In genomic region chr11:90423896-90424295, GRCm38 (mm10) we compare ENCODE assay signal across 20 mouse cellular contexts. TPM values are rescaled to one million over a fixed set of nuclear protein-coding genes. Genes with fewer than 3 reads are reported as not detected.
DNase-seq lines count a peak whose midpoint lies in the region; ATAC-seq and TF ChIP-seq lines count a peak whose summit lies in the region.
"Had no signal": no experiment of that assay in that cellular context is flagged by ENCODE, and none has a peak within 500 bp of the region (broad histone marks: within the 10 kb centered on the region; RNA-seq: fewer than 3 reads in every experiment).

No protein-coding gene starts in this region.

- 0 out of 2 replicates have a peak, but pooled peaks cover 6% of the 10 kb centered on the region for H3K27me3 ChIP-seq in hindbrain, postnatal 0 days (ENCODE audit: insufficient read depth, low read length)
- peaks cover 15% of the 10 kb centered on the region for H3K27me3 ChIP-seq in hindbrain, embryonic 10.5 days (ENCODE audit: insufficient read depth, poor library complexity, severe bottlenecking)
- peaks cover 6% of the 10 kb centered on the region; the same call in 1 of the 2 replicates for H3K27me3 ChIP-seq in embryonic facial prominence, embryonic 13.5 days
- no peaks in the 10 kb centered on the region for H3K27me3 ChIP-seq in limb, embryonic 11.5 days (ENCODE audit: control insufficient read depth, insufficient read depth, low read length)
- H3K27me3 ChIP-seq: CH12.LX had no signal

- no peak overlapping the region for H3K4me2 ChIP-seq in hindbrain, postnatal 0 days (ENCODE audit: low read depth, low read length)
- H3K4me2 ChIP-seq in embryonic facial prominence, embryonic 13.5 days, result peak overlapping the region; percentile 44
- peak overlapping the region; percentile 2; the same call in 1 of the 2 replicates for H3K4me2 ChIP-seq in limb, embryonic 11.5 days (ENCODE audit: low read depth, severe bottlenecking)
- H3K4me2 ChIP-seq: forebrain, embryonic 12.5 days; heart, embryonic 13.5 days; hindbrain, embryonic 12.5 days had no signal

- WGBS in hindbrain, postnatal 0 days, result 62% methylated on average over 3 of the region's 3 CpGs
- WGBS in hindbrain, embryonic 10.5 days, result 50% methylated on average over 3 of the region's 3 CpGs
- WGBS in embryonic facial prominence, embryonic 13.5 days, result 18% methylated on average over 3 of the region's 3 CpGs
- 50% methylated on average over 3 of the region's 3 CpGs for WGBS in limb, embryonic 11.5 days

- H3K27ac ChIP-seq in hindbrain, postnatal 0 days, result no peak overlapping the region
- no peak overlapping the region for H3K27ac ChIP-seq in hindbrain, embryonic 10.5 days
- peak overlapping the region; percentile 90 for H3K27ac ChIP-seq in embryonic facial prominence, embryonic 13.5 days
- H3K27ac ChIP-seq in limb, embryonic 11.5 days (replicated peaks; ENCODE audit: low read depth, low read length), result no peak overlapping the region
- H3K27ac ChIP-seq: forebrain, embryonic 12.5 days; heart, embryonic 13.5 days; hindbrain, embryonic 12.5 days had no signal

- no peaks in the 10 kb centered on the region for H3K36me3 ChIP-seq in hindbrain, postnatal 0 days (ENCODE audit: insufficient read depth, low read length)
- H3K36me3 ChIP-seq in hindbrain, embryonic 10.5 days, result no peaks in the 10 kb centered on the region
- no peaks in the 10 kb centered on the region for H3K36me3 ChIP-seq in embryonic facial prominence, embryonic 13.5 days
- no peaks in the 10 kb centered on the region for H3K36me3 ChIP-seq in limb, embryonic 11.5 days (ENCODE audit: control insufficient read depth, insufficient read depth, low read length)
- H3K36me3 ChIP-seq: forebrain, embryonic 12.5 days; heart, embryonic 13.5 days; hindbrain, embryonic 12.5 days had no signal

- DNase-seq in hindbrain, postnatal 0 days (ENCODE audit: low spot score), result no peak
- no peak for DNase-seq in hindbrain, embryonic 10.5 days (ENCODE audit: low spot score)
- DNase-seq in limb, embryonic 11.5 days (ENCODE audit: low spot score), result no peak
- DNase-seq in c-Kit-positive CD71-positive TER-119-positive erythroid progenitor cells, embryonic 14.5 days (ENCODE audit: low spot score), result no peak
- DNase-seq: adrenal gland, adult 8-10 months; adrenal gland, postnatal 36 days; cerebellum, adult 11 months; cerebellum, adult 8-10 months; cerebellum, postnatal 14 days; gastrocnemius, postnatal 14 days; heart, adult 11 months; heart, postnatal 36 days; kidney, adult 11 months had no signal

- H3K4me3 ChIP-seq in hindbrain, postnatal 0 days (ENCODE audit: low read length), result no peak overlapping the region
- no peak overlapping the region for H3K4me3 ChIP-seq in hindbrain, embryonic 10.5 days
- no peak overlapping the region for H3K4me3 ChIP-seq in embryonic facial prominence, embryonic 13.5 days
- H3K4me3 ChIP-seq in limb, embryonic 11.5 days (ENCODE audit: low read depth, low read length), result no peak overlapping the region
- H3K4me3 ChIP-seq: forebrain, embryonic 12.5 days; heart, embryonic 13.5 days; hindbrain, embryonic 12.5 days had no signal

- peaks cover 6% of the 10 kb centered on the region for H3K4me1 ChIP-seq in hindbrain, postnatal 0 days (ENCODE audit: insufficient read depth, low read length)
- peaks cover 12% of the 10 kb centered on the region for H3K4me1 ChIP-seq in hindbrain, embryonic 10.5 days (replicated peaks)
- peaks cover 29% of the 10 kb centered on the region for H3K4me1 ChIP-seq in embryonic facial prominence, embryonic 13.5 days
- H3K4me1 ChIP-seq in limb, embryonic 11.5 days (ENCODE audit: control insufficient read depth, insufficient read depth, low read length), result peaks cover 8% of the 10 kb centered on the region
- H3K4me1 ChIP-seq: forebrain, embryonic 12.5 days; heart, embryonic 13.5 days had no signal

- no peak overlapping the region for H3K9ac ChIP-seq in hindbrain, postnatal 0 days (replicated peaks; ENCODE audit: low read length)
- no peak overlapping the region for H3K9ac ChIP-seq in embryonic facial prominence, embryonic 13.5 days
- no peak overlapping the region for H3K9ac ChIP-seq in limb, embryonic 11.5 days (ENCODE audit: low read length)
- H3K9ac ChIP-seq: forebrain, embryonic 12.5 days; heart, embryonic 13.5 days; hindbrain, embryonic 12.5 days had no signal

- 0 out of 2 replicates have a peak, but pooled peaks have one; percentile 7 for ATAC-seq in hindbrain, postnatal 0 days
- peak; percentile 50 for ATAC-seq in embryonic facial prominence, embryonic 13.5 days (ENCODE audit: insufficient number of reproducible peaks, insufficient read depth, low FRiP score, low TSS enrichment, low read depth)
- ATAC-seq in limb, embryonic 11.5 days (ENCODE audit: insufficient number of reproducible peaks, low FRiP score, low TSS enrichment, low read depth), result no peak
- ATAC-seq in megakaryocyte, adult 5-6 weeks (ENCODE audit: poor library complexity, severe bottlenecking), result no peak
- ATAC-seq: forebrain, embryonic 16.5 days had no signal

- TF ChIP-seq CTCF in hindbrain, postnatal 0 days (IDR thresholded peaks at IDR 0.05; ENCODE audit: low read depth), result no peak

- no peaks in the 10 kb centered on the region for H3K9me3 ChIP-seq in hindbrain, postnatal 0 days (ENCODE audit: low read length)
- H3K9me3 ChIP-seq in hindbrain, embryonic 10.5 days, result no peaks in the 10 kb centered on the region
- no peaks in the 10 kb centered on the region for H3K9me3 ChIP-seq in embryonic facial prominence, embryonic 13.5 days
- no peaks in the 10 kb centered on the region for H3K9me3 ChIP-seq in limb, embryonic 11.5 days (ENCODE audit: control insufficient read depth, low read length)
- H3K9me3 ChIP-seq: forebrain, embryonic 12.5 days; heart, embryonic 13.5 days; hindbrain, embryonic 12.5 days had no signal

RNA-seq across cellular contexts. Expression of gene Hlf, which starts 33.2 kb away (rescaled TPM):
- total RNA-seq in hindbrain, postnatal 0 days (2014; rRNA removed), result 4.6 and 10.4 TPM in 2 replicates
- polyA plus RNA-seq in hindbrain, postnatal 0 days (2015; fragmentation: Nextera tagmentation; extraction: Ambion mirVana), result 9.6 and 10.2 TPM in 2 replicates
- 1.0 and 1.9 TPM in 2 replicates for polyA plus RNA-seq in hindbrain, embryonic 10.5 days (2016; fragmentation: Nextera tagmentation; extraction: Ambion mirVana)
- polyA plus RNA-seq in embryonic facial prominence, embryonic 13.5 days (2015; fragmentation: Nextera tagmentation; extraction: Ambion mirVana), result 8.8 and 9.5 TPM in 2 replicates
- 0.26 and 0.31 TPM in 2 replicates for polyA plus RNA-seq in limb, embryonic 11.5 days (2014; fragmentation: Nextera tagmentation; extraction: Ambion mirVana)
- 0.22 and 0.73 TPM in 2 replicates for total RNA-seq in megakaryocyte, adult 5-6 weeks (2015)
- 0.07 and 0.37 TPM in 2 replicates for total RNA-seq in megakaryocyte, adult 5-6 weeks (2017)

Comparison
In these comparisons a context has a peak if more than half of its experiments do, and no peak if none do; other contexts are left out.
1. ATAC-seq: peak in hindbrain, postnatal 0 days (single experiment) and embryonic facial prominence, embryonic 13.5 days (single experiment); none in limb, embryonic 11.5 days (single experiment) and megakaryocyte, adult 5-6 weeks (single experiment).